Mouse (Mus musculus) kidney, embryonic 16.5 days (tissue): ENCODE results near the gene Csnk2b. TPM values are rescaled to one million over a fixed set of nuclear protein-coding genes. Genes with fewer than 3 reads are reported as not detected.

Source experiments
- ATAC-seq: fragments of 200-750 bp; cut with Nextera tagmentation; 2 replicates; pipeline ENCODE4 v1.8.0; 2017; ENCODE audit warnings: moderate TSS enrichment; ENCODE audit not compliant: low FRiP score, low TSS enrichment
- H3K27ac ChIP-seq: fragments of 300-500 bp; sonication (generic); 2 replicates; pipeline ENCODE4 v1.5.1; 2014; ENCODE audit warnings: low read length
- H3K27me3 ChIP-seq: fragments of 300-500 bp; sonication (generic); 2 replicates; pipeline ENCODE4 v1.6.1; 2014; ENCODE audit warnings: low read length, control low read depth, mixed read lengths; ENCODE audit not compliant: insufficient read depth
- H3K36me3 ChIP-seq: fragments of 300-500 bp; sonication (generic); 2 replicates; pipeline ENCODE4 v1.6.1; 2014; ENCODE audit warnings: low read length, control low read depth, mixed read lengths; ENCODE audit not compliant: insufficient read depth
- H3K4me1 ChIP-seq: fragments of 300-500 bp; sonication (generic); 2 replicates; pipeline ENCODE4 v1.6.1; 2014; ENCODE audit warnings: low read length, control low read depth, mixed read lengths; ENCODE audit not compliant: insufficient read depth
- H3K4me2 ChIP-seq: fragments of 300-500 bp; sonication (generic); replicated peaks from 2 replicates; pipeline ENCODE4 v1.6.1; 2014; ENCODE audit warnings: low read depth, low read length
- H3K4me3 ChIP-seq: fragments of 300-500 bp; sonication (generic); 2 replicates; pipeline ENCODE4 v1.5.1; 2014; ENCODE audit warnings: mild to moderate bottlenecking, low read length
- H3K9ac ChIP-seq: fragments of 300-500 bp; sonication (generic); replicated peaks from 2 replicates; pipeline ENCODE4 v1.6.1; 2014; ENCODE audit warnings: low read length
- H3K9me3 ChIP-seq: fragments of 300-500 bp; sonication (generic); 2 replicates; pipeline ENCODE4 v1.6.1; 2016; ENCODE audit warnings: low read length, control low read depth
- WGBS: fragments of 180-500 bp; shearing (Covaris S2); extraction: QIAGEN DNeasy Blood & Tissue Kit; methylation state at CpG from one replicate; pipeline ENCODE4 v1.1.7; 2014; 5-methylcytosine and 5-hydroxymethylcytosine counted together
- polyA plus RNA-seq: library from polyadenylated mRNA; unstranded; fragments of >200 nt; fragmentation: Nextera tagmentation; extraction: Ambion mirVana; gene quantifications from 2 replicates; pipeline ENCODE4 v1.2.1, GENCODE M21; 2015

Csnk2b gene
- polyA plus RNA-seq, result 293 and 308 TPM in 2 replicates

- peak within 1 kb of the TSS; percentile 90 for H3K4me2 ChIP-seq
- H3K27me3 ChIP-seq, result no peaks in the 10 kb centered on the region
- peaks cover 30% of the 10 kb centered on the region for H3K4me1 ChIP-seq
- no peak; the same call in 1 of the 2 replicates for ATAC-seq
- 0% methylated on average over 19 of the region's 19 CpGs for WGBS
- peak within 1 kb of the TSS; percentile 96 for H3K4me3 ChIP-seq
- no peaks in the 10 kb centered on the region for H3K9me3 ChIP-seq
- peak within 1 kb of the TSS; percentile 85 for H3K27ac ChIP-seq
- H3K9ac ChIP-seq, result peak within 1 kb of the TSS; percentile 97
- H3K36me3 ChIP-seq, result peaks cover 35% of the 10 kb centered on the region
Observed at GRCm38 (mm10) chr17:35121871-35122303, at the start of gene Csnk2b. Gene Csnk2b (minus strand): TSS chr17:35122053.

- 0 out of 2 replicates have a peak overlapping the region, but pooled peaks have one; percentile 20 for H3K9ac ChIP-seq
- no peak overlapping the region for H3K27ac ChIP-seq
- 12% methylated on average over 4 of the region's 4 CpGs for WGBS
- peaks cover 9% of the 10 kb centered on the region for H3K4me1 ChIP-seq
- no peaks in the 10 kb centered on the region for H3K27me3 ChIP-seq
- H3K9me3 ChIP-seq, result no peaks in the 10 kb centered on the region
- no peak overlapping the region for H3K4me3 ChIP-seq
- no peak overlapping the region for H3K4me2 ChIP-seq
- H3K36me3 ChIP-seq, result no peaks in the 10 kb centered on the region
- no peak for ATAC-seq
Observed at GRCm38 (mm10) chr17:35168541-35169207, 46.8 kb upstream of the Csnk2b start.

- no peak overlapping the region for H3K4me3 ChIP-seq
- no peaks in the 10 kb centered on the region for H3K27me3 ChIP-seq
- H3K9ac ChIP-seq, result no peak overlapping the region
- 89% methylated on average over 7 of the region's 7 CpGs for whole genome bisulfite sequencing
- no peak overlapping the region for H3K27ac ChIP-seq
- H3K9me3 ChIP-seq, result no peaks in the 10 kb centered on the region
- no peaks in the 10 kb centered on the region for H3K36me3 ChIP-seq
- ATAC-seq, result no peak
- no peak overlapping the region for H3K4me2 ChIP-seq
- H3K4me1 ChIP-seq, result peaks cover 17% of the 10 kb centered on the region
Observed at GRCm38 (mm10) chr17:35167794-35168193, 45.9 kb upstream of the Csnk2b start.

GRCm38 (mm10) chr17:35166352-35167035, 44.6 kb upstream of the Csnk2b start:
- no peak overlapping the region for H3K27ac ChIP-seq
- WGBS, result 72% methylated on average over 8 of the region's 8 CpGs
- no peaks in the 10 kb centered on the region for H3K9me3 ChIP-seq
- ATAC-seq, result no peak
- H3K27me3 ChIP-seq, result no peaks in the 10 kb centered on the region
- H3K4me1 ChIP-seq, result peaks cover 30% of the 10 kb centered on the region
- peaks cover 10% of the 10 kb centered on the region for H3K36me3 ChIP-seq
- H3K9ac ChIP-seq, result peak overlapping the region; percentile 65
- H3K4me2 ChIP-seq, result peak overlapping the region; percentile 57
- no peak overlapping the region for H3K4me3 ChIP-seq

- H3K4me1 ChIP-seq, result peaks cover 30% of the 10 kb centered on the region
- H3K4me2 ChIP-seq, result peak overlapping the region; percentile 57
- no peaks in the 10 kb centered on the region for H3K9me3 ChIP-seq
- peaks cover 19% of the 10 kb centered on the region for H3K36me3 ChIP-seq
- H3K27ac ChIP-seq, result peak overlapping the region; percentile 100
- peak overlapping the region; percentile 79 for H3K9ac ChIP-seq
- ATAC-seq, result no peak
- H3K27me3 ChIP-seq, result no peaks in the 10 kb centered on the region
- 18% methylated on average over 12 of the region's 12 CpGs for WGBS
- H3K4me3 ChIP-seq, result peak overlapping the region; percentile 99
Observed at GRCm38 (mm10) chr17:35165451-35166155, 43.8 kb upstream of the Csnk2b start.

GRCm38 (mm10) chr17:35164568-35165450, 43.0 kb upstream of the Csnk2b start, which contains the start of gene Prrc2a:
Gene Prrc2a (minus strand): TSS chr17:35164897.
- peak within 1 kb of the TSS; percentile 99 for H3K4me3 ChIP-seq
- no peaks in the 10 kb centered on the region for H3K27me3 ChIP-seq
- H3K4me1 ChIP-seq, result peaks cover 30% of the 10 kb centered on the region
- ATAC-seq, result peak; percentile 96
- peak within 1 kb of the TSS; percentile 100 for H3K27ac ChIP-seq
- peaks cover 27% of the 10 kb centered on the region for H3K36me3 ChIP-seq
- peak within 1 kb of the TSS; percentile 99 for H3K9ac ChIP-seq
- no peaks in the 10 kb centered on the region for H3K9me3 ChIP-seq
- peak within 1 kb of the TSS; percentile 98 for H3K4me2 ChIP-seq
- under 1% methylated on average over 70 of the region's 89 CpGs for WGBS

GRCm38 (mm10) chr17:35164218-35164567, 42.3 kb upstream of the Csnk2b start:
- peak overlapping the region; percentile 98 for H3K4me2 ChIP-seq
- no peaks in the 10 kb centered on the region for H3K27me3 ChIP-seq
- H3K4me3 ChIP-seq, result peak overlapping the region; percentile 99
- no peaks in the 10 kb centered on the region for H3K9me3 ChIP-seq
- no peak for ATAC-seq
- WGBS, result 0% methylated on average over 28 of the region's 28 CpGs
- H3K9ac ChIP-seq, result peak overlapping the region; percentile 99
- H3K4me1 ChIP-seq, result peaks cover 30% of the 10 kb centered on the region
- peak overlapping the region; percentile 100 for H3K27ac ChIP-seq
- peaks cover 33% of the 10 kb centered on the region for H3K36me3 ChIP-seq

GRCm38 (mm10) chr17:35163326-35164081, 41.7 kb upstream of the Csnk2b start:
- Histone ChIP-seq H3K4me3 (peak overlapping the region; percentile 99), H3K4me2 (peak overlapping the region; percentile 98), H3K4me1 (peaks cover 30% of the 10 kb centered on the region), H3K27me3 (no peaks in the 10 kb centered on the region), H3K9me3 (no peaks in the 10 kb centered on the region), H3K36me3 (peaks cover 40% of the 10 kb centered on the region), H3K9ac (peak overlapping the region; percentile 99), H3K27ac (peak overlapping the region; percentile 100)
- no peak for ATAC-seq
- WGBS, result 4% methylated on average over 8 of the region's 8 CpGs
